ENCODE assay signal across 14 mouse cellular contexts in genomic region chr5:128579047-128579650, GRCm38 (mm10). TPM values are rescaled to one million over a fixed set of nuclear protein-coding genes. Genes with fewer than 3 reads are reported as not detected.
A peak's percentile ranks its signal among the peaks of the same experiment; 100 is the strongest.
DNase-seq lines count a peak whose midpoint lies in the region; ATAC-seq lines count a peak whose summit lies in the region.
"Had no signal": no experiment of that assay in that cellular context is flagged by ENCODE, and none has a peak within 500 bp of the region (broad histone marks: within the 10 kb centered on the region; RNA-seq: fewer than 3 reads in every experiment).

No protein-coding gene starts in this region.

- no peaks in the 10 kb centered on the region for H3K27me3 ChIP-seq in intestine, embryonic 14.5 days (replicated peaks; ENCODE audit: control insufficient read depth, insufficient read depth, low read length)
- no peaks in the 10 kb centered on the region for H3K27me3 ChIP-seq in stomach, embryonic 14.5 days (ENCODE audit: control insufficient read depth, insufficient read depth, low read length)
- H3K27me3 ChIP-seq: embryonic facial prominence, embryonic 13.5 days had no signal

- ATAC-seq in intestine, embryonic 14.5 days (replicated peaks; ENCODE audit: low FRiP score, low TSS enrichment, low read depth), result peak; percentile 85
- ATAC-seq in stomach, embryonic 14.5 days (ENCODE audit: insufficient number of reproducible peaks, insufficient read depth, low FRiP score, low read depth), result peak; percentile 74
- no peak for ATAC-seq in inflammation-experienced regulatory T-cells, adult 6 months
- ATAC-seq in activated CD4-positive, CD25-positive, alpha-beta regulatory T cell, adult 4 months, result no peak

- no peak overlapping the region for H3K4me2 ChIP-seq in intestine, embryonic 14.5 days (ENCODE audit: low read length)
- no peak overlapping the region for H3K4me2 ChIP-seq in stomach, embryonic 14.5 days (replicated peaks; ENCODE audit: low read depth, low read length)
- H3K4me2 ChIP-seq: embryonic facial prominence, embryonic 13.5 days; heart, embryonic 13.5 days had no signal

- peaks cover 10% of the 10 kb centered on the region; the same call in 1 of the 2 replicates for H3K4me1 ChIP-seq in intestine, embryonic 14.5 days (replicated peaks; ENCODE audit: control insufficient read depth, insufficient read depth, low read length)
- peaks cover 7% of the 10 kb centered on the region; the same call in 1 of the 2 replicates for H3K4me1 ChIP-seq in stomach, embryonic 14.5 days (ENCODE audit: control insufficient read depth, insufficient read depth, low read length)

- no peaks in the 10 kb centered on the region for H3K9me3 ChIP-seq in intestine, embryonic 14.5 days (ENCODE audit: control insufficient read depth, low read length)
- H3K9me3 ChIP-seq in stomach, embryonic 14.5 days (ENCODE audit: control insufficient read depth, low read depth, low read length), result no peaks in the 10 kb centered on the region
- H3K9me3 ChIP-seq: embryonic facial prominence, embryonic 13.5 days had no signal

- peak; percentile 68 to 78 for DNase-seq in adrenal gland, adult (ENCODE audit: inconsistent age in 2 of 2, low spot score in 1 of 2)
- DNase-seq in adrenal gland, postnatal 4 days (ENCODE audit: low spot score in 2 of 2), result no peak
- peak; percentile 65 for DNase-seq in ES-CJ7 (ENCODE audit: low read depth, low spot score)
- no peak for DNase-seq in intestine, embryonic 14.5 days (ENCODE audit: low spot score)
- DNase-seq in thymus, adult 18-20 months, result no peak
- DNase-seq: kidney, adult 2 months; thymus, adult 2 months had no signal

- H3K9ac ChIP-seq in intestine, embryonic 14.5 days (ENCODE audit: low read length), result no peak overlapping the region
- H3K9ac ChIP-seq in stomach, embryonic 14.5 days (replicated peaks; ENCODE audit: low read depth, low read length), result no peak overlapping the region
- H3K9ac ChIP-seq: embryonic facial prominence, embryonic 13.5 days; heart, embryonic 13.5 days had no signal

- 34% methylated on average over 9 of the region's 9 CpGs for WGBS in intestine, embryonic 14.5 days
- 29% methylated on average over 9 of the region's 9 CpGs for WGBS in stomach, embryonic 14.5 days

- no peak overlapping the region for H3K4me3 ChIP-seq in intestine, embryonic 14.5 days (ENCODE audit: low read depth, low read length)
- H3K4me3 ChIP-seq in stomach, embryonic 14.5 days (ENCODE audit: low read depth, low read length), result no peak overlapping the region
- H3K4me3 ChIP-seq: embryonic facial prominence, embryonic 13.5 days; heart, embryonic 13.5 days; myocyte had no signal

- no peaks in the 10 kb centered on the region for H3K36me3 ChIP-seq in intestine, embryonic 14.5 days (ENCODE audit: control insufficient read depth, insufficient read depth, low read length)
- no peaks in the 10 kb centered on the region for H3K36me3 ChIP-seq in stomach, embryonic 14.5 days (ENCODE audit: control insufficient read depth, insufficient read depth, low read length)
- H3K36me3 ChIP-seq: heart, embryonic 13.5 days had no signal

- no peak overlapping the region for H3K27ac ChIP-seq in intestine, embryonic 14.5 days (ENCODE audit: low read depth)
- no peak overlapping the region; the same call in 1 of the 2 replicates for H3K27ac ChIP-seq in stomach, embryonic 14.5 days (ENCODE audit: low read length)
- H3K27ac ChIP-seq: embryonic facial prominence, embryonic 13.5 days; heart, embryonic 13.5 days; macrophage had no signal

RNA-seq across cellular contexts. Expression of gene Fzd10, which starts 21.5 kb away (rescaled TPM):
- 1 to 10 TPM in 1 of 2 experiments, under 1 TPM in 1; 0.68 to 1.3 TPM for total RNA-seq in adrenal gland, postnatal 4 days (2021)
- polyA plus RNA-seq in intestine, embryonic 14.5 days (2014; fragmentation: Nextera tagmentation; extraction: Ambion mirVana), result 2.4 and 3.0 TPM in 2 replicates
- 1.9 and 2.0 TPM in 2 replicates for polyA plus RNA-seq in stomach, embryonic 14.5 days (2014; fragmentation: Nextera tagmentation; extraction: Ambion mirVana)
- polyA plus RNA-seq in inflammation-experienced regulatory T-cells, adult 6 months (2017; shearing (Covaris generic)), result not detected
- not detected for polyA plus RNA-seq in activated CD4-positive, CD25-positive, alpha-beta regulatory T cell, adult 4 months (2017; shearing (Covaris generic))
- polyA plus RNA-seq: macrophage, myocyte had no signal

Comparison
In these comparisons a context has a peak if more than half of its experiments do, and no peak if none do; other contexts are left out.
1. DNase-seq: peak in adrenal gland, adult (2 of 2) and ES-CJ7 (single experiment); none in adrenal gland, postnatal 4 days (0 of 2), intestine, embryonic 14.5 days (single experiment) and thymus, adult 18-20 months (0 of 2).
2. ATAC-seq: peak in intestine, embryonic 14.5 days (single experiment) and stomach, embryonic 14.5 days (single experiment); none in inflammation-experienced regulatory T-cells, adult 6 months (single experiment) and activated CD4-positive, CD25-positive, alpha-beta regulatory T cell, adult 4 months (single experiment).